Mouse (Mus musculus): Measurements from ENCODE around the gene Hoxc13. TPM values are rescaled to one million over a fixed set of nuclear protein-coding genes. Genes with fewer than 3 reads are reported as not detected.

Hoxc13 gene
- total and polyA plus RNA-seq, 2 experiments from 2014 or later: 0.16 TPM; not detected in 1

GRCm38 (mm10) chr15:102943468-102943813 lies 22.5 kb downstream of the Hoxc13 start:
- TF ChIP-seq CTCF (IDR thresholded peaks at IDR 0.05): no peak; the same call in 1 of the 2 replicates
- Histone ChIP-seq H3K27me3 (ENCODE audit: insufficient read depth, low read length) (peaks cover 96% of the 10 kb centered on the region), H3K9ac (replicated peaks; ENCODE audit: low read length, poor library complexity, severe bottlenecking) (no peak overlapping the region), H3K4me3 (ENCODE audit: low read depth, low read length) (no peak overlapping the region), H3K36me3 (ENCODE audit: insufficient read depth, low read length) (no peaks in the 10 kb centered on the region), H3K9me3 (ENCODE audit: low read length) (no peaks in the 10 kb centered on the region), H3K4me2 (ENCODE audit: low read depth, low read length, poor library complexity, severe bottlenecking) (no peak overlapping the region), H3K27ac (ENCODE audit: low read depth, low read length) (no peak overlapping the region), H3K4me1 (ENCODE audit: insufficient read depth, low read length) (no peaks in the 10 kb centered on the region)
- no peak for ATAC-seq (ENCODE audit: low FRiP score)
- 4% methylated on average over 5 of the region's 5 CpGs for WGBS
- DNase-seq (ENCODE audit: low spot score): no peak

DNA sequence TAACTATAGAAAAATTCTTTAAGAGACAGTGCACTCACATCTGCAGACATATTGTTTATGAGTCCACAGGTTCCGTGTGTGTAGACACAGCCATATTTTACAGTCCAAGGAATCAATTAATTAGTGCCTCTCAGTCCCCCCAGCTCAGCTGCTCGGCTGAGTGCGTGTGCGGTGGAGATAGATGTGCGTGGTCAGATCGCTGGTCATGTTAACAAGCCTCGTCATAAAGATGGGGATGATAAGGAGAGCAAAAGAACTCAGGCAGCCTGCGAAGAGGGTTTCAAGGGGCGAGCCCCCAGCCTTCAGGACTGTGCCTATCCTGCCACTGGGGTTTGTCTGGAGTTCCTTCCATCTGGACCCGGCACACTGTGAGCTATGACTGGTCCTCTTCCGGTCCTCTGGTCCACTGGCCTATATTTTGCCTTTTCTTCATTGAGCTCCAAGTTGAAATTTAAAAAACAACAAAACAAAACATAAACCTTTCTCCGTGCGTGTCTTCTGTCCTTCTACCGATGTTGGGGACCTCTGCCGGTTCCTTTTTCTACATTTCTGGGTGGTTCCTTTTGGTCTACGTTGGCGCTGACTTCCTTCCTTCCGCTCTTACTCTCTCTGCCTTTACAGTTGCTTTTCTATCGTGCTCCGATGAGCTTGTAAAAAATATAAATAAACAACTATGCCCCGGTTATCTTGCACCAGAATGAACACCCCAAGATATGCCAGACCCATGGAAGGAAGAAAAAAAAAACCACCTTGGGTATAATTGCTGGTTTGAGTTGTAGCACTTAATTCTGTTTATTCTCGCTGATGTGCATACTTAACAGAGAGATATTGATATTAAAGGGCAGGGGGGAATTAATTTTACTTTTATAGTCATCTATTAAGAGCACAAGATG lies 24.5 kb downstream of the Hoxc13 start:
- Histone ChIP-seq H3K36me3 (ENCODE audit: insufficient read depth, low read length) (no peaks in the 10 kb centered on the region), H3K9me3 (ENCODE audit: low read length) (no peaks in the 10 kb centered on the region), H3K27me3 (ENCODE audit: insufficient read depth, low read length) (peaks cover 90% of the 10 kb centered on the region), H3K4me1 (ENCODE audit: insufficient read depth, low read length) (no peaks in the 10 kb centered on the region), H3K27ac (ENCODE audit: low read depth, low read length) (no peak overlapping the region), H3K4me3 (ENCODE audit: low read depth, low read length) (no peak overlapping the region), H3K9ac (replicated peaks; ENCODE audit: low read length, poor library complexity, severe bottlenecking) (no peak overlapping the region), H3K4me2 (ENCODE audit: low read depth, low read length, poor library complexity, severe bottlenecking) (no peak overlapping the region)
- WGBS: 11% methylated on average over 22 of the region's 22 CpGs
- no peak for TF ChIP-seq CTCF (IDR thresholded peaks at IDR 0.05)
- no peak for DNase-seq (ENCODE audit: low spot score)
- no peak for ATAC-seq (ENCODE audit: low FRiP score)

DNA sequence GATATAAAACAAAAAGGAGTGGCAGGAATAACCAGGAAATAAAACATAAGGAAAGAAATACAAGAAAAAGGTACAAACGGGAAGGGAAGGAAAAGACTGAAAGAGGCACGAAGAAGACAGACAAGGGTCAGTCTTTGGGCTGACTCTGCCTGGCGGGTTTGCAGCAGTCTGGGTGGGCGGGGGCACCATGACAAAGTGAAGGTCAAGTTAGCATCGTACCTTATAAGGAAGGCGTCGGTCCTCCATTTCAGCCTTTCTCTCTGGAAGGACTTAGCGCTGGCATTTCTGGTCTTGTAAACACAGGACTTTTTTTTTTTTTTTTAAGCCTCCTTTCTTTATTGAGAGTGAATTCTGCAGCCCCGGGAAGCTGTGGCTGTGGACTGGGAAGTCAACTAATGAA lies 26.4 kb downstream of the Hoxc13 start:
- H3K9me3 ChIP-seq (ENCODE audit: low read length): no peaks in the 10 kb centered on the region
- H3K27ac ChIP-seq (ENCODE audit: low read depth, low read length): no peak overlapping the region
- H3K9ac ChIP-seq (replicated peaks; ENCODE audit: low read length, poor library complexity, severe bottlenecking): no peak overlapping the region
- 5% methylated on average over 9 of the region's 9 CpGs for WGBS
- H3K36me3 ChIP-seq (ENCODE audit: insufficient read depth, low read length): no peaks in the 10 kb centered on the region
- DNase-seq (ENCODE audit: low spot score): no peak
- no peak overlapping the region for H3K4me2 ChIP-seq (ENCODE audit: low read depth, low read length, poor library complexity, severe bottlenecking)
- peaks cover 90% of the 10 kb centered on the region for H3K27me3 ChIP-seq (ENCODE audit: insufficient read depth, low read length)
- TF ChIP-seq CTCF (IDR thresholded peaks at IDR 0.05): no peak
- no peak overlapping the region for H3K4me3 ChIP-seq (ENCODE audit: low read depth, low read length)
- no peaks in the 10 kb centered on the region for H3K4me1 ChIP-seq (ENCODE audit: insufficient read depth, low read length)
- no peak for ATAC-seq (ENCODE audit: low FRiP score)

DNA sequence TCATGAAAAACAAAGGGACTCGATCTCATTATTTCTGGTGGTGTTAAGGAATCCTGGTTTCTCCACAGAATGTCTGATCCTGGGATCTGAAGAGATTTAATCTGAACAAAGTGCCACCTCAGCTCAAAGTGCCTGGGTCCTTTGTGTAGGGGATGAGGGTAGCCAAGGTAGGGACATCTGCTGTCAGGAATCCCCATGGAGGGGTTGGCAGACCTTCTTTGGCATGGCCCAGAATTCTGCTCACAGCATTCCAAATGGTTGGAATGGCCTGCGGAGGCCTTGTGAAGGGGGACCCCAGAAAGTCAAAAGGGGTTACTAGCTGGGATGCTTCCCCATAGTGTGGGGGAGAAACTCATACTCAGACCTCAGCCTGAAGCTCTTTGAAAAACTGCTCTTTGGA lies 27.9 kb downstream of the Hoxc13 start:
- no peak for TF ChIP-seq CTCF (IDR thresholded peaks at IDR 0.05)
- whole genome bisulfite sequencing: 17% methylated on average over 2 of the region's 2 CpGs
- DNase-seq (ENCODE audit: low spot score) (no peak), ATAC-seq (ENCODE audit: low FRiP score) (no peak)
- H3K27me3 ChIP-seq (ENCODE audit: insufficient read depth, low read length): peaks cover 91% of the 10 kb centered on the region
- no peak overlapping the region for H3K4me3 ChIP-seq (ENCODE audit: low read depth, low read length)
- no peaks in the 10 kb centered on the region for H3K4me1 ChIP-seq (ENCODE audit: insufficient read depth, low read length)
- no peak overlapping the region for H3K27ac ChIP-seq (ENCODE audit: low read depth, low read length)
- H3K9me3 ChIP-seq (ENCODE audit: low read length): no peaks in the 10 kb centered on the region
- H3K9ac ChIP-seq (replicated peaks; ENCODE audit: low read length, poor library complexity, severe bottlenecking): no peak overlapping the region
- no peak overlapping the region for H3K4me2 ChIP-seq (ENCODE audit: low read depth, low read length, poor library complexity, severe bottlenecking)
- no peaks in the 10 kb centered on the region for H3K36me3 ChIP-seq (ENCODE audit: insufficient read depth, low read length)

- DNase-seq (ENCODE audit: low spot score): no peak
- H3K4me3 ChIP-seq (ENCODE audit: low read depth, low read length): no peak overlapping the region
- no peak for ATAC-seq (ENCODE audit: low FRiP score)
- no peak overlapping the region for H3K4me2 ChIP-seq (ENCODE audit: low read depth, low read length, poor library complexity, severe bottlenecking)
- no peak overlapping the region for H3K27ac ChIP-seq (ENCODE audit: low read depth, low read length)
- peaks cover 88% of the 10 kb centered on the region for H3K27me3 ChIP-seq (ENCODE audit: insufficient read depth, low read length)
- no peaks in the 10 kb centered on the region for H3K36me3 ChIP-seq (ENCODE audit: insufficient read depth, low read length)
- WGBS: 3% methylated on average over 20 of the region's 20 CpGs
- no peak for TF ChIP-seq CTCF (IDR thresholded peaks at IDR 0.05)
- H3K4me1 ChIP-seq (ENCODE audit: insufficient read depth, low read length): no peaks in the 10 kb centered on the region
- H3K9me3 ChIP-seq (ENCODE audit: low read length): no peaks in the 10 kb centered on the region
- no peak overlapping the region for H3K9ac ChIP-seq (replicated peaks; ENCODE audit: low read length, poor library complexity, severe bottlenecking)
These were observed 28.8 kb downstream of the Hoxc13 start for GRCm38 (mm10) chr15:102949696-102950095.

DNA sequence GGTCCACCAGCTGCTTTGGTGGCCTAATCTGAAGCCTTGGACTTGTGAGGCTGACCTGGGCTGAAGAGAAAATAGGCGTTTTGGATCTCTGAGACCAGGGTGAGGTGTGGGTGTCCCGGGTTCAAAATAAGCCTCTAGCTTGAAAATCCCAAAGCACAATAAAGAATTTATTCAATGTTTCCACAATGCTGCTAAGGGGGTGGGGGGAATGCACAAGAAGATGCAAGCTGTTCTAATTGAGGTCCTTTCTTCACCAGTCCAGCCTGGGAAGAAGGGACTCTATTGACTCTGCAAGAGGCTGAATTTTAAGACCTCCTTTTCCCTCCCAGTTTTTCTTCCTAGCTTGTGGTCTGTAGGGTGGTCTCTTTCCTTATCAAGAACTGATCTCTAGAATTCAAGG lies 30.0 kb downstream of the Hoxc13 start:
- Histone ChIP-seq H3K9ac (replicated peaks; ENCODE audit: low read length, poor library complexity, severe bottlenecking) (no peak overlapping the region), H3K27ac (ENCODE audit: low read depth, low read length) (no peak overlapping the region), H3K4me3 (ENCODE audit: low read depth, low read length) (no peak overlapping the region), H3K4me2 (ENCODE audit: low read depth, low read length, poor library complexity, severe bottlenecking) (no peak overlapping the region), H3K9me3 (ENCODE audit: low read length) (no peaks in the 10 kb centered on the region), H3K4me1 (ENCODE audit: insufficient read depth, low read length) (no peaks in the 10 kb centered on the region), H3K36me3 (ENCODE audit: insufficient read depth, low read length) (no peaks in the 10 kb centered on the region), H3K27me3 (ENCODE audit: insufficient read depth, low read length) (peaks cover 91% of the 10 kb centered on the region)
- no peak for TF ChIP-seq CTCF (IDR thresholded peaks at IDR 0.05)
- ATAC-seq (ENCODE audit: low FRiP score): no peak
- DNase-seq (ENCODE audit: low spot score): no peak
- WGBS: 6% methylated on average over 2 of the region's 2 CpGs
